Mouse (Mus musculus) liver, embryonic 11.5 days (tissue): ENCODE results near the gene Usp47. TPM values are rescaled to one million over a fixed set of nuclear protein-coding genes. Genes with fewer than 3 reads are reported as not detected.
"Not testable (repeated sequence)": the region's sequence is repeated elsewhere in the genome, so short reads cannot be mapped to it uniquely, and the experiment has no call there.

ENCODE experiments used
- ATAC-seq: fragments of 200-750 bp; cut with Nextera tagmentation; replicated peaks from 2 replicates; pipeline ENCODE4 v1.8.0; 2017; ENCODE audit warnings: moderate number of reproducible peaks, mild to moderate bottlenecking, moderate TSS enrichment, moderate library complexity; ENCODE audit not compliant: low FRiP score
- DNase-seq: peaks from one replicate; pipeline ENCODE4 v3.0.0-alpha.2; 2017; ENCODE audit warnings: low spot score
- H3K27ac ChIP-seq: fragments of 300-500 bp; sonication (generic); 2 replicates; pipeline ENCODE4 v1.5.1; 2014; ENCODE audit warnings: mild to moderate bottlenecking, low read depth, low read length, control low read depth
- H3K27me3 ChIP-seq: fragments of 300-500 bp; sonication (generic); replicated peaks from 2 replicates; pipeline ENCODE4 v1.6.1; 2014; ENCODE audit warnings: low read length, mixed read lengths; ENCODE audit not compliant: control insufficient read depth, insufficient read depth
- H3K36me3 ChIP-seq: fragments of 300-500 bp; sonication (generic); 2 replicates; pipeline ENCODE4 v1.6.1; 2014; ENCODE audit warnings: mild to moderate bottlenecking, low read length, moderate library complexity, mixed read lengths; ENCODE audit not compliant: control insufficient read depth, insufficient read depth
- H3K4me1 ChIP-seq: fragments of 300-500 bp; sonication (generic); replicated peaks from 2 replicates; pipeline ENCODE4 v1.6.1; 2014; ENCODE audit warnings: low read length, mixed read lengths; ENCODE audit not compliant: control insufficient read depth, insufficient read depth
- H3K4me2 ChIP-seq: fragments of 300-500 bp; sonication (generic); 2 replicates; pipeline ENCODE4 v1.6.1; 2014; ENCODE audit warnings: mild to moderate bottlenecking, control low read depth, moderate library complexity
- H3K4me3 ChIP-seq: fragments of 300-500 bp; sonication (generic); 2 replicates; pipeline ENCODE4 v1.5.1; 2014; ENCODE audit warnings: low read depth, low read length, control low read depth
- H3K9ac ChIP-seq: fragments of 300-500 bp; sonication (generic); 2 replicates; pipeline ENCODE4 v1.6.1; 2014; ENCODE audit warnings: low read depth, low read length, control low read depth
- H3K9me3 ChIP-seq: fragments of 300-500 bp; sonication (generic); 2 replicates; pipeline ENCODE4 v1.6.1; 2016; ENCODE audit warnings: low read length, inconsistent platforms, mixed read lengths; ENCODE audit not compliant: control insufficient read depth
- WGBS: fragments of 180-500 bp; shearing (Covaris S2); extraction: QIAGEN DNeasy Blood & Tissue Kit; methylation state at CpG from one replicate; pipeline ENCODE4 v1.1.7; 2014; 5-methylcytosine and 5-hydroxymethylcytosine counted together
- polyA plus RNA-seq: library from polyadenylated mRNA; unstranded; fragments of >200 nt; fragmentation: Nextera tagmentation; extraction: Ambion mirVana; gene quantifications from 2 replicates; pipeline ENCODE4 v1.2.1, GENCODE M21; 2014

The Usp47 gene
- polyA plus RNA-seq, 1 experiment from 2014 or later: 55.3 TPM

DNA sequence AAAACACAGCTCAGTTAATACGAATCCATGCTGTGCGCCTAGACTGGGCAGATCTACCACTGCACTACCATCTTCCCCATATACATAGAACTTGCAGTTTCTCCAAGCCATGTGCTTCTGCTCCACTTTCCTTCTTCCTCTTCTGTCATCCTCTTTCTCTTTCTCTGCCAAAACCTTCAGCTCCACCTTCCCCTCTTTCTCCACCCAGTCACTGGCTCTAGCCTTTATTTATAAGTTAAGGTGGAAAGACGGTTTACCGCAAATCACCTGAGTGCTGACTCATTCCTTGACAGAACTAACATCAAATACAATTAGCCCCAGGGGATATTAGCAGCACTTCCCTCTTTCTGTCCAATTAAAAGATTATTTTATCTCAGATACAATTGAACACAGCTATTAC is 71.6 kb downstream of the Usp47 start:
- not testable (repeated sequence) for DNase-seq, H3K27me3 ChIP-seq, H3K9ac ChIP-seq, H3K4me1 ChIP-seq, ATAC-seq, H3K9me3 ChIP-seq, H3K4me2 ChIP-seq, H3K27ac ChIP-seq, H3K4me3 ChIP-seq
- 94% methylated on average over 4 of the region's 4 CpGs for WGBS
- peaks cover 24% of the 10 kb centered on the region; the same call in 1 of the 2 replicates for H3K36me3 ChIP-seq

DNA sequence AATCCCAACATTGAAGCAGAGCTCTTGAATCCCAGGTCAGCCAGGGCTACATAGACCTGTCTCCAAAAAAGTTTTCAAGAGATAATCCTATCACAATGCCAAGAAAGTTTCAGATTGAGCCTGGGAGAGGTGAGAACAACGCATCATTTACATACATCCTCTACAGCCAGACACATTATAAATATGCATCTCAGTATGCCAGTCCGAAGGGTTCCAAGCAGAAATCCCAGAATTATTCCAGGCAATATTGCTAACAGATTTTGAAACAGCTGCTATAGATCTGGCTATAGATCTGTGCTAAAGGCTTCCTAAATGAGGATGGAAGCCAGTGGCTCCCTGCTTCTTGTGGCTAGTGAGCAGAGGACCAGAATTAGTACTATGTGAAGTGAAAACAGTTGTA is 77.6 kb downstream of the Usp47 start:
- 97% methylated on average over 2 of the region's 2 CpGs for WGBS
- Histone ChIP-seq H3K4me3 (no peak overlapping the region), H3K36me3 (peaks cover 20% of the 10 kb centered on the region; the same call in 1 of the 2 replicates), H3K27me3 (no peaks in the 10 kb centered on the region), H3K27ac (no peak overlapping the region), H3K4me2 (no peak overlapping the region), H3K9ac (no peak overlapping the region), H3K4me1 (no peaks in the 10 kb centered on the region), H3K9me3 (no peaks in the 10 kb centered on the region)
- no peak for DNase-seq
- ATAC-seq: no peak

DNA sequence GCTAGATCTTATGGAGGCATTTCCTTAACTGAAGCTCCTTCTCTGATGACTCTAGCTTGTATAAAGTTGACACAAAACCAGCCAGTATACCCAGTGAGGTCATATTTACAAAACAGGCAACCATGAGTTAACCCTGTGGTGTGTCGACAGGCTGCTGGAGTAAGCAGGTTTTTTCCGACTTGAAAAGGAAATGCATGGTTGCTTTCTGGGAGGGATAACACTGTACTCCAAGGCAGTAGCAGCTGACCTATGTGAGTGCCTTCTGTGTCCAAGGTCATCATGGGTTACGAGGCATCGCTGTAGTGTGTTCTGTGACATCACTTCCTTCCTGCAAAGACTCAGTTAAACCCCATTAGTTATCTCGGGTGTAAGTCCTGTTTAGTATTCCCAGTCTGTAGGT is 79.6 kb downstream of the Usp47 start:
- ATAC-seq (no peak), DNase-seq (no peak)
- no peaks in the 10 kb centered on the region for H3K4me1 ChIP-seq
- no peak overlapping the region for H3K4me2 ChIP-seq
- H3K36me3 ChIP-seq: peaks cover 24% of the 10 kb centered on the region; the same call in 1 of the 2 replicates
- H3K9ac ChIP-seq: no peak overlapping the region
- no peaks in the 10 kb centered on the region for H3K27me3 ChIP-seq
- no peak overlapping the region for H3K27ac ChIP-seq
- 64% methylated on average over 5 of the region's 5 CpGs for WGBS
- no peak overlapping the region for H3K4me3 ChIP-seq
- no peaks in the 10 kb centered on the region for H3K9me3 ChIP-seq

DNA sequence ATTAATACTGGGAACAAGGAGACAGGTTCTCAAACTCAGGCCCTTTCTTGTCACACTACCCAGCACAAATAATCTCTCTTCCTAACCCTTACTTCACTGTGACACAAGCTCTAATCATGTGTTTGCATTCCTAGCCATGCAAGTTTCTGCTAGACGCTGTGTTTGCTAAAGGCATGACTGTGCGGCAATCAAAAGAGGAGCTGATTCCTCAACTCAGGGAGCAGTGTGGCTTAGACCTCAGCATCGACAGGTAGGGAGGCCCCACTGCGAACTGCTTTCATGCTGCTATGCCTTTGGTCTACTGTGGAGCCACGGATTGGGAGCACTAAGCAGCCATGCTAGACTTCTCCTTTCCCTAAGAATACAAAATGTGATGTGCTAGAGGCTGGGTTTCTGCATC is 80.5 kb downstream of the Usp47 start:
- peaks cover 18% of the 10 kb centered on the region; the same call in 1 of the 2 replicates for H3K36me3 ChIP-seq
- DNase-seq: no peak

DNA sequence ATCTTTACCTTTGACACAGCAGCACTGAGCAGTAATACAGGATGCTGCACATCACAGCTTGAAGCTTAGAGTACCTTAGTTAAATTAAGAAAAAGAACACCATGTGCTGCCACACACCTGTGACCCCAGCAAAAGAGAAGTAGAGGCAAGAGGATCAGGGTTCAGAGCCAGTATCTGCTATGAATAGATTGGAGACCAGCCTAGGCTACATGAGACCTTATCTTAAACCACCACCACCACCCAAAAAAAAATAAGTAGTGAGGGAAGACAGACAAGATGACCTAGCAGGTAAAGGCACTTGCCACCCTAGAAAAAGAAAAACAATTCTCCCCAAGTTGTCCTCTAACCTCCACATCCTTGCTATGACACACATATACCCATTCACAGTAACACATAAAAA is 85.5 kb downstream of the Usp47 start:
- no peak for DNase-seq
- ATAC-seq: peak; percentile 73
- no peak overlapping the region for H3K9ac ChIP-seq
- H3K4me3 ChIP-seq: no peak overlapping the region
- no peak overlapping the region for H3K4me2 ChIP-seq
- peaks cover 17% of the 10 kb centered on the region for H3K36me3 ChIP-seq
- no peaks in the 10 kb centered on the region for H3K4me1 ChIP-seq
- no peaks in the 10 kb centered on the region for H3K9me3 ChIP-seq
- H3K27ac ChIP-seq: no peak overlapping the region
- H3K27me3 ChIP-seq: no peaks in the 10 kb centered on the region

More for the DNA sequence above, 80.5 kb downstream of the Usp47 start:
- ATAC-seq: no peak
- no peak overlapping the region for H3K4me2 ChIP-seq
- H3K27ac ChIP-seq: no peak overlapping the region
- H3K9ac ChIP-seq: no peak overlapping the region
- H3K27me3 ChIP-seq: no peaks in the 10 kb centered on the region
- H3K4me1 ChIP-seq: no peaks in the 10 kb centered on the region
- 82% methylated on average over 5 of the region's 5 CpGs for WGBS
- no peaks in the 10 kb centered on the region for H3K9me3 ChIP-seq
- H3K4me3 ChIP-seq: no peak overlapping the region

DNA sequence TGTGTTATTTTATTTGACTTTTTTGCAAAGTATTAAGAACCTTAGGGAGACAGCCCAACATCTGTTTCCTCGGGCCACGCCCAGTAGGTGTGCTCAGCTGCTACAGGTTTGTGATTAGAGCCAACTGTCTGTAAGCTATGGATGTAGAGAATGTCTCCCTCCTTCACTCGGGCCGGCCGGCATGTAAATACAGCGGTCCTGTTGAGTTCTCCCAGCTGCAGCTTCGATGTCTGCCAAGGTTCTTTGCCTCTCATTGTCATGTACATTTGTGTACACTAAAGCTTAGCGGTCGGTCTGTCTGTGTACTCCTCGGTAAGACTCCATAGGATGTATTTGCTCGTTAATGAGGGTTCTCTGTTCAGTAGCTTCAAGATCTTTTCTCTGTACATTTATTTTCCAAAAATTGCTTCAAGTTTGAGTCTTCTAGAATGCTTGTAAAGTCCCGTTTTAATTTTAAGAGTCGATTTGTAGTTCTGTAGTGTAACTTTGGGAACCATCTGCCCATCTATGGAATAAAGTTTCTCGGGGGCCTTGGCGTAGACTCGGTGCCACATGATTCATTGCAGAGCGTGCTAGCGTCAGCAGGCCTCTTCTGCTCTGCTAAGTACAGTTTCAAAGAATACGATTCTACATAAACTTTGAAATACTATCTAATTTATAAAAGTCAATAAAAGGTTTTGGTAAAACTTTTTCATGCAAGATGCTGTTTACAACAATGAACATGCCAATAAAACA is 87.5 kb downstream of the Usp47 start:
- H3K9ac ChIP-seq: no peak overlapping the region
- H3K4me1 ChIP-seq: no peaks in the 10 kb centered on the region
- no peak for DNase-seq
- no peak for ATAC-seq
- 92% methylated on average over 19 of the region's 19 CpGs for WGBS
- no peaks in the 10 kb centered on the region for H3K9me3 ChIP-seq
- no peak overlapping the region for H3K27ac ChIP-seq
- no peak overlapping the region for H3K4me3 ChIP-seq
- H3K27me3 ChIP-seq: no peaks in the 10 kb centered on the region
- no peak overlapping the region for H3K4me2 ChIP-seq
- H3K36me3 ChIP-seq: peaks cover 13% of the 10 kb centered on the region

DNA sequence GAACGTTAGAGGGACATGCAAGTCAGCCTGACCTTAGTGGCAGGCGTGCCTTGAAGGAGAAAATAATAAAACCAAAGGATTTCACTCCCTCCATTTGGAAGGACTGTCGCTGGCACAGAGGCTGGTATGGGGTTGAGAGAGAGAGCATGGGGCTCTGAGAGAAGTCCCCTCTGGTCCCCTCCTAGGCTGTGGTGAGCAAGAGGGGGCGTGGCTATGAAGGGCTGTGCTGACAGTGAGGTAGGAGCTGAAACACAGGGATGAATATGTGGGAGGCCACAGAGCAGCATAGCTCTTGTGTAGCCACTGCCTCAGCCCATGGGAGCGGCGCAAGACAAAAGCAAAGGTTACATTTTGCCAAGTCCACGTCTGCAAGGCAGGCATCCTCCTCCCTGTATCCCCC is 94.2 kb downstream of the Usp47 start:
- Histone ChIP-seq H3K9me3 (no peaks in the 10 kb centered on the region), H3K27ac (no peak overlapping the region), H3K4me1 (no peaks in the 10 kb centered on the region), H3K9ac (no peak overlapping the region), H3K4me2 (no peak overlapping the region), H3K36me3 (peaks cover 2% of the 10 kb centered on the region; the same call in 1 of the 2 replicates), H3K27me3 (no peaks in the 10 kb centered on the region), H3K4me3 (no peak overlapping the region)
- 83% methylated on average over 7 of the region's 7 CpGs for WGBS
- ATAC-seq: no peak
- DNase-seq: no peak

DNA sequence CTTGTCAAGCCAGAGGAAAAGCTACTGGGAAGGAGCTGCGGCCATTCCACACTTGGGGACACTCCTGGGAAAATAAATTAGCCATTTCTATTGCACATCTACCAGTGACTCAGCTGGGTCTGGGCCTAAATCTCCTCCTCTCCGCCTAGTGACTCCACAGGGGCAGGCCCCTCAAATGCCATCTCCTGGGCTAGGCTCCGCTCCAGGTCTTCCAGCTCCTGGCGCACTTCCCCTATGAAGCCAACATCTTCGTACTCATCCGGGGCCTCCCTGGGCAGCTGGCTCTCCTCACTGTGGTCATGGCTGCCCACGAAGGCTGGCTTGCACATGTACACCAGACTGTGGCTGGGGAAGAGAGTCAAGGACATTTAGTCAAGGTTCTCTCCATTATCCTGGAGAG is 94.8 kb downstream of the Usp47 start:
- no peak for ATAC-seq

DNA sequence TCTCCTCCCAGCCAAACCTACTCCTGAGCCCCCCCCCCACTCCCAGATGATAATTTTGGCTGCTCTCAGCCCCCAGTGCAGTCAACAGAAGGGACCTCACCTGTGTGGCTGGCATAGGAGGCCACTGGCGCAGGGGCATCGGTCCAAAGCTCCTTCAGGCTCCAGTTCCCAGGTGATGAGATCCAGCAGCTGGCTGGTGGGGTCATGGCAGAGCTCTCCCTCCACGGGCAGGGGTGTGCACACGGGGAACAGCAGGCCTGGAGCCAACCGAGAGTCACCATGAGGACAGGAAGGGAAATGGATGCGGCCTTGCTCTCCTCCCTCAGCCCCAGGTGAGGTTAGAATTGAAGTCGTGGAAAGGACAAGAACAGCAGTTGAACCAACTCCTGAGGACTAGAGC is 95.9 kb downstream of the Usp47 start:
- H3K4me1 ChIP-seq: no peaks in the 10 kb centered on the region
- no peak overlapping the region for H3K4me3 ChIP-seq
- H3K27me3 ChIP-seq: no peaks in the 10 kb centered on the region
- H3K36me3 ChIP-seq: peaks cover 2% of the 10 kb centered on the region; the same call in 1 of the 2 replicates
- H3K9ac ChIP-seq: no peak overlapping the region
- no peak for ATAC-seq
- H3K27ac ChIP-seq: no peak overlapping the region
- H3K4me2 ChIP-seq: no peak overlapping the region
- WGBS: 81% methylated on average over 7 of the region's 7 CpGs
- no peaks in the 10 kb centered on the region for H3K9me3 ChIP-seq
- DNase-seq: no peak

More for the DNA sequence above, 94.8 kb downstream of the Usp47 start:
- no peaks in the 10 kb centered on the region for H3K27me3 ChIP-seq
- no peak overlapping the region for H3K4me2 ChIP-seq
- no peaks in the 10 kb centered on the region for H3K4me1 ChIP-seq
- no peak overlapping the region for H3K4me3 ChIP-seq
- 93% methylated on average over 7 of the region's 7 CpGs for WGBS
- no peak for DNase-seq
- H3K27ac ChIP-seq: no peak overlapping the region
- peaks cover 2% of the 10 kb centered on the region; the same call in 1 of the 2 replicates for H3K36me3 ChIP-seq
- H3K9me3 ChIP-seq: no peaks in the 10 kb centered on the region
- no peak overlapping the region for H3K9ac ChIP-seq
